Comparison of ENCODE assay signal across 27 mouse cellular contexts in the genomic region with DNA sequence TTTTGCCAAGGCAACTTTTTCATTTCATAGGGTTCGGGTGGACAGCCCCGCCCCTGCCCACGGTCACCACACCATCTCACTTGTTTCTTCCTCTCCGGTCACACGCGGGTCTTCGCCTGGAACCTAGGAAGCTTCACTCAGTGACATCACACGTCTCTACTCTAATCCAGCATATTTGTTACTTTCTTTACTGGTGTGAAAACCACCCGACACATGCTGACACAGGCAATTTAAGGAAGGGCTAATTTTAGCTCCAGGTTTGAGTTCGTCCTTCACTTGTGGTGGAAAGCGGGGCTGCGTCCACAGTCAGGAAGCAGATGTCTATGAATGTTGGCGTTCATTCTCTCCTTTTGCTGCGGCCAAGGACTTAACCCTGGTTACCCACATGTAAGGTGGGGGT. TPM values are rescaled to one million over a fixed set of nuclear protein-coding genes. Genes with fewer than 3 reads are reported as not detected.
A peak's percentile ranks its signal among the peaks of the same experiment; 100 is the strongest.
DNase-seq lines count a peak whose midpoint lies in the region; ATAC-seq and TF ChIP-seq lines count a peak whose summit lies in the region.
"Had no signal": no experiment of that assay in that cellular context is flagged by ENCODE, and none has a peak within 500 bp of the region (broad histone marks: within the 10 kb centered on the region; RNA-seq: fewer than 3 reads in every experiment).

No protein-coding gene starts in this region.

- H3K27me3 ChIP-seq in liver, embryonic 14.5 days (ENCODE audit: control insufficient read depth, insufficient read depth, low read length), result no peaks in the 10 kb centered on the region
- no peaks in the 10 kb centered on the region for H3K27me3 ChIP-seq in liver, embryonic 11.5 days (replicated peaks; ENCODE audit: control insufficient read depth, insufficient read depth, low read length)
- H3K27me3 ChIP-seq in liver, embryonic 16.5 days (ENCODE audit: control insufficient read depth, insufficient read depth, low read depth, low read length), result no peaks in the 10 kb centered on the region
- H3K27me3 ChIP-seq: embryonic facial prominence, embryonic 12.5 days; heart, embryonic 15.5 days; hindbrain, embryonic 12.5 days; midbrain, embryonic 13.5 days had no signal

- no peak overlapping the region for H3K27ac ChIP-seq in liver, embryonic 14.5 days
- H3K27ac ChIP-seq in liver, embryonic 11.5 days (ENCODE audit: low read depth, low read length), result no peak overlapping the region
- H3K27ac ChIP-seq in liver, embryonic 16.5 days (ENCODE audit: low read length), result no peak overlapping the region
- H3K27ac ChIP-seq: embryonic facial prominence, embryonic 12.5 days; heart, embryonic 10.5 days; heart, embryonic 15.5 days; hindbrain, embryonic 12.5 days; midbrain, embryonic 13.5 days had no signal

- ATAC-seq in liver, embryonic 14.5 days (ENCODE audit: insufficient read depth), result no peak
- ATAC-seq in liver, embryonic 11.5 days (replicated peaks; ENCODE audit: low FRiP score), result no peak
- no peak for ATAC-seq in liver, embryonic 16.5 days (ENCODE audit: low read depth)
- ATAC-seq: activated CD4-positive, CD25-positive, alpha-beta regulatory T cell, adult 4 months; forebrain, embryonic 14.5 days; intestine, embryonic 16.5 days; midbrain, embryonic 13.5 days had no signal

- WGBS in liver, embryonic 14.5 days (ENCODE audit: insufficient replicate concordance), result 37% methylated on average over 14 of the region's 14 CpGs
- WGBS in liver, embryonic 11.5 days, result 64% methylated on average over 14 of the region's 14 CpGs
- 35% methylated on average over 14 of the region's 14 CpGs for WGBS in liver, embryonic 16.5 days (ENCODE audit: insufficient replicate concordance)

- H3K9me3 ChIP-seq in liver, embryonic 14.5 days (ENCODE audit: control insufficient read depth, low read length), result no peaks in the 10 kb centered on the region
- no peaks in the 10 kb centered on the region for H3K9me3 ChIP-seq in liver, embryonic 11.5 days (ENCODE audit: control insufficient read depth, low read length)
- no peaks in the 10 kb centered on the region for H3K9me3 ChIP-seq in liver, embryonic 16.5 days (replicated peaks; ENCODE audit: control insufficient read depth, low read length)
- H3K9me3 ChIP-seq: embryonic facial prominence, embryonic 12.5 days; heart, embryonic 10.5 days; heart, embryonic 15.5 days; hindbrain, embryonic 12.5 days; midbrain, embryonic 13.5 days had no signal

- TF ChIP-seq EP300 in liver, embryonic 14.5 days (IDR thresholded peaks at IDR 0.05; ENCODE audit: low read depth), result no peak

- no peak overlapping the region for H3K9ac ChIP-seq in liver, embryonic 14.5 days (replicated peaks)
- no peak overlapping the region for H3K9ac ChIP-seq in liver, embryonic 11.5 days (ENCODE audit: low read depth, low read length)
- no peak overlapping the region for H3K9ac ChIP-seq in liver, embryonic 16.5 days (ENCODE audit: low read depth, low read length)
- H3K9ac ChIP-seq: embryonic facial prominence, embryonic 12.5 days; heart, embryonic 15.5 days; hindbrain, embryonic 12.5 days; midbrain, embryonic 13.5 days had no signal

- no peaks in the 10 kb centered on the region for H3K36me3 ChIP-seq in liver, embryonic 14.5 days (replicated peaks; ENCODE audit: control insufficient read depth, insufficient read depth, low read depth)
- no peaks in the 10 kb centered on the region for H3K36me3 ChIP-seq in liver, embryonic 11.5 days (ENCODE audit: control insufficient read depth, insufficient read depth, low read length)
- H3K36me3 ChIP-seq in liver, embryonic 16.5 days (ENCODE audit: control insufficient read depth, insufficient read depth), result no peaks in the 10 kb centered on the region
- H3K36me3 ChIP-seq: embryonic facial prominence, embryonic 12.5 days; heart, embryonic 10.5 days; heart, embryonic 15.5 days; hindbrain, embryonic 12.5 days; midbrain, embryonic 13.5 days had no signal

- H3K4me3 ChIP-seq in liver, embryonic 14.5 days (ENCODE audit: insufficient read depth in 1 of 2, low read depth in 2 of 2, low read length in 2 of 2), result no peak overlapping the region
- no peak overlapping the region for H3K4me3 ChIP-seq in liver, embryonic 11.5 days (ENCODE audit: low read depth, low read length)
- H3K4me3 ChIP-seq in liver, embryonic 16.5 days (ENCODE audit: low read depth, low read length), result no peak overlapping the region
- H3K4me3 ChIP-seq: embryonic facial prominence, embryonic 12.5 days; heart, embryonic 10.5 days; heart, embryonic 15.5 days; hindbrain, embryonic 12.5 days; midbrain, embryonic 13.5 days had no signal

- no peak for TF ChIP-seq CTCF in liver, embryonic 14.5 days (IDR thresholded peaks at IDR 0.05; ENCODE audit: low read depth)

- peaks cover 10 to 18% of the 10 kb centered on the region in 2 experiments; a peak in 3 of 4 replicates for H3K4me1 ChIP-seq in liver, embryonic 14.5 days (replicated peaks; ENCODE audit: control insufficient read depth in 2 of 2, insufficient read depth in 2 of 2, low read length in 1 of 2)
- no peaks in the 10 kb centered on the region for H3K4me1 ChIP-seq in liver, embryonic 11.5 days (replicated peaks; ENCODE audit: control insufficient read depth, insufficient read depth, low read length)
- peaks cover 14% of the 10 kb centered on the region for H3K4me1 ChIP-seq in liver, embryonic 16.5 days (ENCODE audit: control insufficient read depth, low read depth, low read length)
- H3K4me1 ChIP-seq: embryonic facial prominence, embryonic 12.5 days; hindbrain, embryonic 12.5 days; midbrain, embryonic 13.5 days had no signal

- no peak for DNase-seq in liver, embryonic 14.5 days (ENCODE audit: low read depth in 3 of 3, low spot score in 3 of 3)
- DNase-seq in liver, embryonic 11.5 days (ENCODE audit: low spot score), result no peak
- DNase-seq in R1 (ENCODE audit: low read depth, low spot score), result peak; percentile 30
- DNase-seq in natural killer cell, adult 2 months (ENCODE audit: low spot score in 2 of 2), result peak; percentile 5 to 14
- DNase-seq in heart, adult 8-10 months (ENCODE audit: low spot score), result no peak
- no peak for DNase-seq in kidney, adult 18-20 months
- no peak for DNase-seq in thymus, postnatal 25 days
- DNase-seq: cerebellum, adult 9-10 months; cerebellum, postnatal 36 days; embryo, embryonic 11 days; kidney, adult 9 months; kidney, postnatal 10 days; layer of hippocampus, postnatal 36 days; left cerebral cortex, postnatal 4 days; lung, adult 18-20 months; lung, postnatal 10 days; spleen, adult 18-20 months; thymus, adult 2 months had no signal

- H3K4me2 ChIP-seq in liver, embryonic 14.5 days (ENCODE audit: low read depth), result peak overlapping the region; percentile 8; the same call in 1 of the 2 replicates
- H3K4me2 ChIP-seq in liver, embryonic 11.5 days, result no peak overlapping the region
- H3K4me2 ChIP-seq in liver, embryonic 16.5 days (ENCODE audit: low read depth, low read length), result peak overlapping the region; percentile 24; the same call in 1 of the 2 replicates
- H3K4me2 ChIP-seq: embryonic facial prominence, embryonic 12.5 days; heart, embryonic 15.5 days; hindbrain, embryonic 12.5 days; midbrain, embryonic 13.5 days had no signal

RNA-seq across cellular contexts. Expression of a gene that starts 32.7 kb away (rescaled TPM):
- polyA plus RNA-seq in liver, embryonic 14.5 days (2012; rRNA removed), result 0.60 and 0.71 TPM in 2 replicates
- 0.99 and 1.3 TPM in 2 replicates for polyA plus RNA-seq in liver, embryonic 14.5 days (2014; fragmentation: Nextera tagmentation; extraction: Ambion mirVana)
- 2.7 and 3.5 TPM in 2 replicates for polyA plus RNA-seq in liver, embryonic 11.5 days (2014; fragmentation: Nextera tagmentation; extraction: Ambion mirVana)
- 2.0 and 2.4 TPM in 2 replicates for polyA plus RNA-seq in liver, embryonic 16.5 days (2015; fragmentation: Nextera tagmentation; extraction: Ambion mirVana)
- 1 to 10 TPM in 1 of 4 experiments, under 1 TPM in 3; 0.50 to 1.1 (median 0.69) TPM for total RNA-seq in heart, adult 8-10 months (2022)
- polyA plus RNA-seq: activated CD4-positive, CD25-positive, alpha-beta regulatory T cell, adult 4 months had no signal

Comparison
In these comparisons a context has a peak if more than half of its experiments do, and no peak if none do; other contexts are left out.
1. DNase-seq: peak in R1 (single experiment) and natural killer cell, adult 2 months (2 of 2); none in liver, embryonic 14.5 days (0 of 3), liver, embryonic 11.5 days (single experiment), heart, adult 8-10 months (single experiment), kidney, adult 18-20 months (single experiment) and thymus, postnatal 25 days (single experiment).